Mouse (Mus musculus) liver, embryonic 14.5 days (tissue): ENCODE data around the gene Tmem50b. TPM values are rescaled to one million over a fixed set of nuclear protein-coding genes. Genes with fewer than 3 reads are reported as not detected.
A peak's percentile ranks its signal among the peaks of the same experiment; 100 is the strongest.

Source experiments
- ATAC-seq: fragments of 200-750 bp; cut with Nextera tagmentation; 2 replicates; pipeline ENCODE4 v1.8.0; 2017; ENCODE audit warnings: moderate number of reproducible peaks, mild to moderate bottlenecking, moderate library complexity; ENCODE audit not compliant: insufficient read depth
- DNase-seq, 3 experiments: peaks; one replicate each; pipeline ENCODE4 v3.0.0-alpha.2; 2012 to 2013; ENCODE audit warnings: low read depth in 3 of 3, low spot score in 3 of 3
- H3K27ac ChIP-seq: fragments of 300-500 bp; sonication (generic); 2 replicates; pipeline ENCODE4 v1.5.1; 2014; ENCODE audit warnings: moderate library complexity, mild to moderate bottlenecking, control low read depth, inconsistent platforms
- H3K27me3 ChIP-seq: fragments of 300-500 bp; sonication (generic); 2 replicates; pipeline ENCODE4 v1.6.1; 2014; ENCODE audit warnings: mild to moderate bottlenecking, low read length, moderate library complexity; ENCODE audit not compliant: control insufficient read depth, insufficient read depth
- H3K36me3 ChIP-seq: fragments of 300-500 bp; sonication (generic); replicated peaks from 2 replicates; pipeline ENCODE4 v1.6.1; 2014; ENCODE audit warnings: low read depth; ENCODE audit not compliant: control insufficient read depth, insufficient read depth
- H3K4me1 ChIP-seq, 2 experiments: fragments of 200-500 bp in 1 of 2; fragments of 300-500 bp in 1 of 2; sonication (generic) in 1 of 2; replicated peaks; 2 replicates each; pipeline ENCODE4 v1.6.1; 2012 to 2014; ENCODE audit warnings: antibody characterized with exemption in 1 of 2, inconsistent platforms in 1 of 2, low read length in 1 of 2; ENCODE audit not compliant: control insufficient read depth in 2 of 2, insufficient read depth in 2 of 2
- H3K4me2 ChIP-seq: fragments of 300-500 bp; sonication (generic); 2 replicates; pipeline ENCODE4 v1.6.1; 2014; ENCODE audit warnings: low read depth, mild to moderate bottlenecking, control low read depth, moderate library complexity
- H3K4me3 ChIP-seq, 2 experiments: fragments of 200-500 bp in 1 of 2; fragments of 300-500 bp in 1 of 2; sonication (generic) in 1 of 2; 2 replicates each; pipeline ENCODE4 v1.5.1; 2012 to 2014; ENCODE audit warnings: low read depth in 2 of 2, low read length in 2 of 2, mild to moderate bottlenecking in 2 of 2, control low read depth in 1 of 2, inconsistent platforms in 1 of 2, moderate library complexity in 1 of 2; ENCODE audit not compliant: insufficient read depth in 1 of 2
- H3K9ac ChIP-seq: fragments of 300-500 bp; sonication (generic); replicated peaks from 2 replicates; pipeline ENCODE4 v1.6.1; 2014; ENCODE audit warnings: mild to moderate bottlenecking, control low read depth, moderate library complexity
- H3K9me3 ChIP-seq: fragments of 300-500 bp; sonication (generic); 2 replicates; pipeline ENCODE4 v1.6.1; 2016; ENCODE audit warnings: low read length, mixed read lengths; ENCODE audit not compliant: control insufficient read depth
- CTCF ChIP-seq: IDR thresholded peaks from 2 replicates; pipeline ENCODE4 v1.5.1; 2016; ENCODE audit warnings: antibody characterized with exemption, low read depth, control low read depth
- EP300 ChIP-seq: IDR thresholded peaks from 2 replicates; pipeline ENCODE4 v1.6.1; 2016; ENCODE audit warnings: antibody characterized with exemption, low read depth
- WGBS: fragments of 180-500 bp; shearing (Covaris S2); extraction: QIAGEN DNeasy Blood & Tissue Kit; methylation state at CpG from one replicate; pipeline ENCODE4 v1.1.7; 2014; ENCODE audit not compliant: insufficient replicate concordance; 5-methylcytosine and 5-hydroxymethylcytosine counted together
- polyA plus RNA-seq, 2 experiments: library from polyadenylated mRNA; depleted of rRNA in 1 of 2; stranded (reverse) in 1 of 2; unstranded in 1 of 2; fragments of >200 nt; fragmentation: Nextera tagmentation in 1 of 2; extraction: Ambion mirVana in 1 of 2; gene quantifications; 2 replicates each; pipeline versions ENCODE4 v1.2.1 to v1.2.3; 2012 to 2014

Gene Tmem50b
- polyA plus RNA-seq, 2 experiments: 2.8 to 5.0 TPM

DNA sequence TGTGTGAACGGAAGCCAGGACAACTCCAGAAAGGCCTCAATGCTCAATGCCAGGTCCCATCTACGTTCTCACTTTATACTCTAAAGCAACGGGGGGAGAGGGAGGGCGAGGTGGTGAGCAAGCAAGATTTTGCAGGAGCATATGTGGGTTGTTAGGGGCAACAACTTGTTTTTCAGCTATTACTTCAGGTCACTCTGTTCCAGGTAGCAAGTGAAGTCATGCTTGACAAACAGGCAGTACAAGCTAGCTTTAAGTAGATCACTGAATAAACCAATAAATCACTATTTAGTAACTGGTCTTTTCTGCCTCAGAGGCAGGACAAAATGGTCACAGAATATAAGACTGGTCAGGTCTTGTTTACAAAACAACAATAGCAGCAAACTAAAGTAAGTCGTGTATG lies 12.0 kb downstream of the Tmem50b start:
- WGBS: 70% methylated on average over 5 of the region's 5 CpGs
- no peaks in the 10 kb centered on the region for H3K9me3 ChIP-seq
- no peaks in the 10 kb centered on the region for H3K36me3 ChIP-seq
- TF ChIP-seq EP300: no peak
- no peak for TF ChIP-seq CTCF
- no peak overlapping the region for H3K4me2 ChIP-seq
- no peak overlapping the region for H3K9ac ChIP-seq
- H3K27me3 ChIP-seq: no peaks in the 10 kb centered on the region
- no peaks in the 10 kb centered on the region; a peak in 1 of 4 replicates for H3K4me1 ChIP-seq
- DNase-seq: no peak
- no peak overlapping the region for H3K4me3 ChIP-seq
- ATAC-seq: no peak
- H3K27ac ChIP-seq: no peak overlapping the region

DNA sequence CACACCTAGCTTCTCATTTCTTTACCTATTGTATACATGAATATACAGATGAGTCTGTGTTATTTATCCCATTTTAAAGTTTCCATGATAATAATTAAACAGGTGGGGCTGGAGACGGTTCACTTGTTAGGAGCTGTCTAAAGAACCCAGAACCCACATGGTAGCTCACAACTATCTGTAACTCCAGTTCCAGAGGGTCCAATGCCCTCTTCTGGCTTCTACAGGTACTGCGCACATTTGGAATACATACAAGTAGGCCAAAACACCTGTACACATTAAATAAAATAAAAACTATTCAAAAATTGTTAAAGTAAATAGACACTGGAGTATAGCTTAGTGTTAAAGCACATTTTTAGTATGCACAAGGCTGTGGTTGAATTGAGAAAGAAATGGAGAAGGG lies 15.3 kb downstream of the Tmem50b start:
- Histone ChIP-seq H3K4me1 (no peaks in the 10 kb centered on the region), H3K27ac (no peak overlapping the region), H3K9me3 (no peaks in the 10 kb centered on the region), H3K27me3 (no peaks in the 10 kb centered on the region), H3K9ac (no peak overlapping the region), H3K4me2 (no peak overlapping the region), H3K36me3 (no peaks in the 10 kb centered on the region), H3K4me3 (no peak overlapping the region)
- DNase-seq: peak in 2 of 3 experiments; percentile 24 to 46
- WGBS: 45% methylated on average over 2 of the region's 2 CpGs
- ATAC-seq: no peak
- TF ChIP-seq CTCF (peak; percentile 80), EP300 (no peak)

DNA sequence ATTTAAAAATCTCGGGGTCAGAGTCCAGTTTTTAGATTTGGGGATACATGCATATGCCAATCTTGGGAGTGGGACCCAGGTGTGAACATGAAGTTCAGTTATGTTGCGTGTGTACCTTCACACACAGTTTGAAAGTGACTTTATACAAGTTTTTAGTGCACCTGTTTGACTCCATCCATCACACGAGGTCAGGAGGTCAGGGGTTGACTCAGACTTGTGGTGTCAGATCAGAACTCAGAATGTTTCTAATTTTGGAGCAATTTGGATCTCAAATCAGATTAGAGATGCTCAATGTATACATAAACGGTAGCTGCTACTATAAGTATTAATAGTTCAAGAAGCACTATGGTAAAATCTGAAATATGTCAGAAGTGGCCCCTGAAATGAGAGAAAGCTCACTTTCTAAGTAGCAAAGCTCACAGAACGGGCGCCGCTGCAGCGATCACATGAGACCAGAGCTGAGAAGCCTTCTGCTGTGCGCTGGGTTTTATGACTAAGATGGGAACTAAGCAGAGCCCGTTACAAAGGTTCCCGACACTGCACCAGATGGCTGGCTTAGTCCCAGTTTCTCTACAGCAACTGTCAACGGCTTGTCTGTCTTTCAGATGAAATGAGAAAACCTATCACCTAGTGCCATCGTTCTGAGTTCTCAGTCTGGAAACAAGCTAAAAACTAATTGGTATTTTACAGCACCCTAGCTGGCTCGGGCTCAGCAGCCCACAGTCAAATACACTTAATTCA lies 18.4 kb downstream of the Tmem50b start:
- H3K4me1 ChIP-seq: no peaks in the 10 kb centered on the region
- H3K4me2 ChIP-seq: no peak overlapping the region
- no peaks in the 10 kb centered on the region for H3K36me3 ChIP-seq
- ATAC-seq (no peak), DNase-seq (no peak)
- no peak for TF ChIP-seq CTCF
- no peak for TF ChIP-seq EP300
- H3K4me3 ChIP-seq: no peak overlapping the region
- H3K9ac ChIP-seq: no peak overlapping the region
- WGBS: 75% methylated on average over 14 of the region's 14 CpGs
- H3K27me3 ChIP-seq: no peaks in the 10 kb centered on the region
- no peak overlapping the region for H3K27ac ChIP-seq
- no peaks in the 10 kb centered on the region for H3K9me3 ChIP-seq

DNA sequence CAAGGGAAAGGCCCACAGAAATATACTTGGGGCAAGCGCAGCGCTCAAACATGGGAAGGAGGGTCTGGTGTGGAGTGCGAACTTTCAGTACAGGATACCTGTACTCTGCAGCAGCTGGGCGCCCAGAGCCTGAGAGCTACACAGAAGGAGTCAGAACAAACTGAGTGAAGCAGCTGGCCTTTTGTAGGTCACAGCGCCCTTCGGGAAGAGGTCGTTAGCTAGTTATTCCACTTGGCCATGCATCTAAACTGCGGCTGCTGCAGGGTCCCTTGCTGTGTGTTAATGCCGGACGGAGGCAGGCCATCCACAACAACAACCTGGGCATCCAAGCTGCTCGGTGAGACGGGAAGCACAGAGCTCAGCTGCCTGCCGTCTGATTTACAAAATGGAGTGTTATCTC lies 22.4 kb downstream of the Tmem50b start:
- H3K4me1 ChIP-seq: no peaks in the 10 kb centered on the region; a peak in 1 of 4 replicates
- DNase-seq (no peak), ATAC-seq (no peak)
- H3K27ac ChIP-seq: no peak overlapping the region
- no peak overlapping the region for H3K9ac ChIP-seq
- H3K27me3 ChIP-seq: no peaks in the 10 kb centered on the region
- no peaks in the 10 kb centered on the region for H3K36me3 ChIP-seq
- no peak overlapping the region for H3K4me2 ChIP-seq
- no peaks in the 10 kb centered on the region for H3K9me3 ChIP-seq
- no peak for TF ChIP-seq CTCF
- TF ChIP-seq EP300: no peak
- WGBS: 79% methylated on average over 13 of the region's 13 CpGs
- no peak overlapping the region for H3K4me3 ChIP-seq

DNA sequence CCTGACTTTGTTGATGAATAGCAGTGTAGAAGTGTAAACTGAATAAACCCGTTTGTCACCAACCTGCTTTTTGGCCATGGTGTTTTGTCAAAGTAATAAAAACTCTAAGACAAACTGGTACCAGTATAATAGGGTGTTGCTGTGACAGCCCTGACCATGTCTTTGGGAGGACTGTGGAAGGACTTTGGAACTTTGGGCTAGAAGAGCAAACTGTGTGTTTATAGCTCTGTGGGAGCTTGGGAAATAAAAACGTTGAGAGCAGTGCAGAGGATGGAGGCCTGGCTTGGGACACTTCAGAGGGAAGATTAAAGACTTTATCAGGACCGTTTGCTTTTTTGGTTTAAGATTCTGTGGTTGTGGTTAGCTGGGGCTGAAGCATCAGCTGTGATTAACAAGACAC lies 26.5 kb downstream of the Tmem50b start:
- TF ChIP-seq EP300: no peak
- TF ChIP-seq CTCF: no peak

More for the DNA sequence above, 26.5 kb downstream of the Tmem50b start:
- no peak overlapping the region for H3K4me2 ChIP-seq
- ATAC-seq (no peak), DNase-seq (no peak)
- no peaks in the 10 kb centered on the region for H3K27me3 ChIP-seq
- H3K4me1 ChIP-seq: peaks cover 0 to 2% of the 10 kb centered on the region in 2 experiments; a peak in 1 of 4 replicates
- H3K36me3 ChIP-seq: no peaks in the 10 kb centered on the region
- H3K9ac ChIP-seq: no peak overlapping the region
- 19% methylated on average over 3 of the region's 3 CpGs for WGBS
- H3K9me3 ChIP-seq: no peaks in the 10 kb centered on the region
- no peak overlapping the region for H3K4me3 ChIP-seq
- H3K27ac ChIP-seq: no peak overlapping the region
